Mouse (Mus musculus): Measurements from ENCODE around the gene Prorsd1. TPM values are rescaled to one million over a fixed set of nuclear protein-coding genes. Genes with fewer than 3 reads are reported as not detected.
"Not testable (repeated sequence)": the region's sequence is repeated elsewhere in the genome, so short reads cannot be mapped to it uniquely, and the experiment has no call there.

The Prorsd1 gene
- 15.5 and 17.4 TPM in 2 replicates for polyA plus RNA-seq (2015; fragmentation: Nextera tagmentation; extraction: Ambion mirVana)

DNA sequence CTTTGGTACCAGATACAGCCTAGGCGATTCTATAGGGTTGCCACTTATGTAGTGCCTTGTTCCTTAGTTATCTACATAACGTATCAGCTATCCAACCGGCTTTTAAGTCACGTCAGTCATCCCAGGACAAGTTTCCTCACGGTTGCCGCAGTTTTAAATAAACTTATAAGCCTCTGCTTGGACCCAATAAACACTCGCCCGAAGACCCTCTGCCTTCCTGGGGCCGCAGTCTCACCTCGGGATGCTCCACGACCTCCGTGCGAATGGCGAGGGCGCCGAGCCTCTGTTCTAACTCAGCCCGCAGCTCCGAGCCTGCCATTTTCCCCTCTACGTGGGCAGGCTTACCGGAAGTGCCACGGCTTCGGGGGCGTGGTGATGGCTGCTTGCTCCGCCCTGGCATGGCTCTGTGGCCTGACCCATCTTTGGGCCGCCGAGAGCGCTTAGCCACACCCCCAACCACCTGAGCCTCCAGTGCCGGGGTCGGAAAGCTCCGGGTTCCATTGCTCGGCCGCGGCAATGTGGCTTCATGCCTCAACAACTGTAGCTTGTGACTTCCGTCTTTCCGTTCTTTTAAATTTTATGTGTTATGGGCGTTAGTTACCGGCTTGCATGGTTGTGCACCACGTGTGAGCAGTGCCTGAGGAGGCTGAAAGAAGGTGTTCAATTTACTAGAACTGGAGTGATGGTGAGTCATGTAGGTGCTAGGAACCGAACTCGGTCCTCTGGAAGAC lies at the start of gene Prorsd1:
TSS of gene Prorsd1 (minus strand) at position 352 of the 731 bp plus-strand sequence.
- H3K9ac ChIP-seq = peak within 1 kb of the TSS; percentile 83
- peak within 1 kb of the TSS; percentile 85 for H3K4me3 ChIP-seq (replicated peaks)
- peak within 1 kb of the TSS; percentile 87 for H3K27ac ChIP-seq (replicated peaks)
- H3K4me2 ChIP-seq = peak within 1 kb of the TSS; percentile 77
- 1% methylated on average over 40 of the region's 40 CpGs for WGBS (ENCODE audit: insufficient replicate concordance)
- H3K4me1 ChIP-seq (replicated peaks) = peaks cover 15% of the 10 kb centered on the region
- no peaks in the 10 kb centered on the region for H3K9me3 ChIP-seq (replicated peaks)
- H3K27me3 ChIP-seq = no peaks in the 10 kb centered on the region
- peaks cover 20% of the 10 kb centered on the region for H3K36me3 ChIP-seq (replicated peaks)
- ATAC-seq (ENCODE audit: insufficient read depth) = peak; percentile 100

DNA sequence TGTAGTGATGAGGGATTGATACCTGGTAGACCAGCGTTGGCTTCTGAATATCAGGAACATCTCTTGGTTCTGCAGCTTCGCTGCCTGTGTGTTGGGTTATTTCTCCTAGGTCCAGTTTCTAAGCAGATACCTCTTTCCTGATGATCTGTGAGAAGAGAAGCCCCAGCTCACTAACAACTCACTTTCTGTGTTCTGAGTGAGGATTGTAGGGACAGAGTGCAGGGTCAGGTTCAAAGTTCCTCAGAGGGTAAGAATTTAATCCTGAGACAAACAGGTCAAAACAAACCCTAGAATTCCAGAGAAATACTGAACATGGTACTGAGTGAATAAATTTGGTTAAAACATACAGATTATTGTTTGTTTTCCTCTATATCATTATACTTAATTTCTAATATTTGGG lies 48.6 kb upstream of the Prorsd1 start:
- Histone ChIP-seq H3K4me1 (replicated peaks) (no peaks in the 10 kb centered on the region), H3K4me2 (no peak overlapping the region), H3K4me3 (replicated peaks) (no peak overlapping the region), H3K9ac (no peak overlapping the region), H3K27ac (replicated peaks) (no peak overlapping the region), H3K36me3 (replicated peaks) (no peaks in the 10 kb centered on the region), H3K27me3 (no peaks in the 10 kb centered on the region), H3K9me3 (replicated peaks) (no peaks in the 10 kb centered on the region)
- ATAC-seq (ENCODE audit: insufficient read depth) = no peak
- WGBS (ENCODE audit: insufficient replicate concordance) = 68% methylated on average over 2 of the region's 2 CpGs

DNA sequence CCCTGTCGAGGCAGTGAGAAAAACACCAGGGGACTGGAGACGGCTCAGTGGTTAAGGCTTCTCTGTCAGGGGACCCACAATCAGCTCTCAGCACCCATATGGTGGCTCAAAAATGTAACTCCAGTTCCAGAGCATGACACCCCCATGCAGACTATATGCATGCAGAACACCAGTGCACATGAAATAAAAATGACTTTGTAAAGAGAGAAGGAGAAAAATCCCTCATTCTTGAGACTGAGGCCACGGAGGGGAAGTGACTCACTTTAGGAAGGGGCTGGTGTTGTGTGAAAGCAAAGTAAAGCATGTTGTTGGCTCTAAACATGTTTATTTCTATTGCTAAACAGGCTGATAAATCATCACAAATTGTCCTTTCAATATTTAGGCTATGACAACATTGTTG lies 46.2 kb upstream of the Prorsd1 start:
- no peak for ATAC-seq (ENCODE audit: insufficient read depth)
- Histone ChIP-seq H3K4me1 (replicated peaks) (no peaks in the 10 kb centered on the region), H3K4me2 (no peak overlapping the region), H3K9me3 (replicated peaks) (no peaks in the 10 kb centered on the region), H3K9ac (no peak overlapping the region), H3K27ac (replicated peaks) (no peak overlapping the region), H3K36me3 (replicated peaks) (no peaks in the 10 kb centered on the region), H3K27me3 (no peaks in the 10 kb centered on the region), H3K4me3 (replicated peaks) (no peak overlapping the region)
- 75% methylated on average over 3 of the region's 3 CpGs for WGBS (ENCODE audit: insufficient replicate concordance)

DNA sequence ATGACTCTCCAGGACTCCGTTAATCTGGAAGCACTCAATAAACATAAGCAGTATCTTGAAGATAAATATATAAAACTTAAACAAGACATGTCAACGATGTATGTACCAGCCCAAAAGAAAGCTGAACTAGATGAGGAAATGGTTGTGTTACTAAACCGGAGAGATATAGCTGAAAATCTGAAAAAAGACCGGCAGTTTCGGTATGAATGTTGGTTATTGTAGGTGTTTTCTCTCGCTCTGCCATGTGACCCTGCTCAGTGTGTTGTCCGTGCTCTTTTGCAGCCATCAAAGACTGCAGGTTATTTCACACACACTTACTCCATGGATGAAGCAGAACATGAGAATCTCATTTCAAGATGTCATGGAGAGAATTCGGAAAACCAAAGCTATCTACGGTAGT lies 45.6 kb upstream of the Prorsd1 start:
- Histone ChIP-seq H3K4me2 (no peak overlapping the region), H3K27me3 (no peaks in the 10 kb centered on the region), H3K9me3 (replicated peaks) (no peaks in the 10 kb centered on the region), H3K9ac (no peak overlapping the region), H3K36me3 (replicated peaks) (no peaks in the 10 kb centered on the region), H3K27ac (replicated peaks) (no peak overlapping the region), H3K4me1 (replicated peaks) (no peaks in the 10 kb centered on the region), H3K4me3 (replicated peaks) (no peak overlapping the region)
- WGBS (ENCODE audit: insufficient replicate concordance) = 76% methylated on average over 9 of the region's 9 CpGs
- no peak for ATAC-seq (ENCODE audit: insufficient read depth)

DNA sequence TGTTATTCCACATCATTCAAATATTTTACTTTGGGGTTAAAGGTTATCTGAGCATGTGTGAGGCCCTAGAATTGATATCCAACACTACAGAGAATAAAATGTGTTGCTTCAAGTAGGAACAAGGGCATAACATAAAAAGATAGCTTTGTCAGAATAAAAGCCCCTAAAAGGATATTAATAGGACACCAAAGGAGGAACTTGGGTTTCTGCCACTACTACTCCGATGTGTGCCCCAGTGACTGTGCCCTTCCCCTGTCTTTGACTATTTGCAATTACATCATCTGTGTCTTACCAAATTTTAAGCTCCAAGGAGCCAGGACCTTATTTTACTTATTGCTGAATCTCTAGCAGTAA lies 34.6 kb upstream of the Prorsd1 start:
- Histone ChIP-seq H3K4me2 (no peak overlapping the region), H3K27me3 (no peaks in the 10 kb centered on the region), H3K27ac (replicated peaks) (no peak overlapping the region), H3K9me3 (replicated peaks) (no peaks in the 10 kb centered on the region), H3K36me3 (replicated peaks) (peaks cover 24% of the 10 kb centered on the region), H3K4me3 (replicated peaks) (no peak overlapping the region; the same call in 1 of the 2 replicates), H3K9ac (no peak overlapping the region), H3K4me1 (replicated peaks) (peaks cover 20% of the 10 kb centered on the region)
- WGBS (ENCODE audit: insufficient replicate concordance) = 23% methylated on average over 1 of the region's 1 CpGs
- ATAC-seq (ENCODE audit: insufficient read depth) = no peak

DNA sequence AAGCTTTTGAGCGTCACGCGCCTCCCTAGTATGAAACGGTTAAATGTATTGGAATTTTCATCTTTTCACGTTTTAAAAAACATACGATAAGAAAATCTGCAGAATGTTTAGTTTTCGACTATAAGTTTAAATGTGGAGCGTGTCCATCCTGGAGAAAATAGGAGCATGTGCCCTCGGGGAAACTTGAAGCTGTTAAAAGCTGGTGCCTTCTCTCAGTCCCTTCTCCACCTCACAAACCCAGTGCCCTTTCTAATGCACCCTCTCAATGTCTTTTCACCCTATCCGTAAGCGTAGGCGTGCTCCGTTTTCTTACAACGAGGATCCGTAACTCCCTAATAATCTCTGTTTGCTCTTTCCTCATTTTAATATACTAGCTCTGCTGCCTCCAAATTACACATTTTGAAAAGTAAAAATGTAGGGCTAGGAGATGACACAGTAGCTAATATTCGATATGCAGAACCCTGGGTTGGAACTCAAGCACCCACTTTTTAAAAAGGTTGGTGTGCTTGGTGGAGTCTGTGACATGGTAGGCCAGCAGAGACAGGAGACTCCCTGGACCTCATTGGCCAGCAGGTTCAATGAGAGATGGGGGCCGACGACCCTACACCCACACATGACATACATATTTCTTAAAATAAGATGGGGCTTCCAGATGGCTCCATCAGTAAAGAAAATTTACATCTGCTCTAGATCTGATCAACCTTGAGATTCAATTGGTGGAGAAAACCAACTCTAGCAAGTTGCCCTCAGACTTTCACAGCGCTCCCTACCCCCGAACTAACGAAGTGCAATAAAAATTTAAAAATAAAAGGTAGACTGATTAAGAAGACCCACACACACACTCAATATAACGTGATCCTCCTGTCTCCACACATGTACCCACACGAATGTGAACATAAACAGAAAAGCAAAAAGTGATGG lies 33.9 kb upstream of the Prorsd1 start:
- ATAC-seq (ENCODE audit: insufficient read depth) = no peak

DNA sequence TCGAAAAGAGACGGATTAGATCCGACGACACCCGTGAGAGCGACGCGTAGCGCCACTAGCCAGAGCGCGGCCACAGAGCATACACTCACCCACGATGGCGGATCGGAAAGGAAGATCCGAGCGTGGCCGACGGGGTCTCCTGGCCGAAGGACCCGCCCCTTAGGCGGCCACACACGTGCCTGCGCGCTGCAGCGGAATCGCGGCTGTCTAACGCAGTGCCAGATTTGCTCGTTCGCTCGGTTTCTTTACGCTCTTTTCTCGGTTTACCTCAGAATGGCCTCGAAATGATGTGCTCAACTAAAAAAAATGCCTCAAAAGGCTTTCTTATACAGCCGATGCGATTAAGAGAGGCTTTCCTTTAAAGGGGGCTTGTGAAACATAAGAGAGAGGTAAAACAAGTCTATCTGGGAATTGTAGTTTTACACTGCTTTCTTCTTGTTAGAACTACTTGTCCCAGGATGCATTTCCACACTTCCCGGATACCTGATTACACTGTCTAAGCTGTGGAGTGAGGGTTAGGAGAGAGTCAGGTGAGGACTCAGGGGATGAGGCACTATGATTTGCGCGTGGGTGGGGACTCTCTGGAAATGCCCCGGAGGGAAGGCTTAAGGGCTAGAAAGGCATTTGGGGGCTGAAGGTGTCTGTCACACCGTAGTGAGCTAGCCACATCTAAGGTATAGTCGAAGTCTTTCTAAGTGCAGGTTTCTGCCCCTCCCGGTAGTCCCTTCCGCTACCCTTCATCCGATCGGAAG lies 33.1 kb upstream of the Prorsd1 start, which contains the start of the genes Clhc1 and Rps27a:
TSS of gene Clhc1 (plus strand) at position 199 of the 752 bp plus-strand sequence.
TSS of gene Rps27a (minus strand) at position 358 of the 752 bp plus-strand sequence.
- Histone ChIP-seq H3K27me3 (no peaks in the 10 kb centered on the region), H3K4me1 (replicated peaks) (peaks cover 20% of the 10 kb centered on the region), H3K4me3 (replicated peaks) (peak within 1 kb of the TSS; percentile 84), H3K9ac (peak within 1 kb of the TSS; percentile 81), H3K9me3 (replicated peaks) (no peaks in the 10 kb centered on the region), H3K4me2 (peak within 1 kb of the TSS; percentile 78), H3K27ac (replicated peaks) (peak within 1 kb of the TSS; percentile 88), H3K36me3 (replicated peaks) (peaks cover 37% of the 10 kb centered on the region)
- peak; percentile 97 for ATAC-seq (ENCODE audit: insufficient read depth)
- WGBS (ENCODE audit: insufficient replicate concordance) = under 1% methylated on average over 46 of the region's 46 CpGs

More for the DNA sequence above, 33.9 kb upstream of the Prorsd1 start:
- Histone ChIP-seq H3K36me3 (replicated peaks) (peaks cover 31% of the 10 kb centered on the region), H3K9me3 (replicated peaks) (no peaks in the 10 kb centered on the region), H3K9ac (peak overlapping the region; percentile 81), H3K4me1 (replicated peaks) (peaks cover 20% of the 10 kb centered on the region), H3K4me3 (replicated peaks) (peak overlapping the region; percentile 84), H3K4me2 (peak overlapping the region; percentile 78), H3K27me3 (no peaks in the 10 kb centered on the region), H3K27ac (replicated peaks) (peak overlapping the region; percentile 88)
- WGBS (ENCODE audit: insufficient replicate concordance) = 16% methylated on average over 23 of the region's 23 CpGs

DNA sequence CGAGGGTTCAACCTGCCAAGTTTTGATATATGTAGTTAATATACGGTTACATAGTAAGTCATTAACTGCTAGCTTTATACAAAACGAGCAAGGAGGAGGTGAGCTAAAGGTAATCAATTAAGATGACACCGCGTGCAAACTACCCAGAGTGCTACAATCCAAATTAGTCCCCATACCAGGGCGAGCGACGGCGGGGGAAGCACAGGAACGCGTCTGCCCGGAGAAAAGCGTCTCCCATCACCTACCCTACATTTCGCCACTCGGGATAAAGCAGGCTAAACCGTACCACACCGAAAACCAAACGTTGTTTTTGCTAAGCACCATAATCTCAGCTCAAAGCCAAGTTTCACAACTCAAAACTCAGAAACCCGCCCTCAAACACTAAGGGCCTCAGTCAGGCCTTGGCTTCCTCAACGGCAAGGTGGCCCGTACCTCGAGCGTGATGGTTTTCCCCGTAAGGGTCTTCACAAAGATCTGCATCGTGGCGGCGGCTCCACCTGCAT lies 32.5 kb upstream of the Prorsd1 start:
- Histone ChIP-seq H3K36me3 (replicated peaks) (peaks cover 42% of the 10 kb centered on the region), H3K9ac (peak overlapping the region; percentile 81), H3K27ac (replicated peaks) (peak overlapping the region; percentile 88), H3K9me3 (replicated peaks) (no peaks in the 10 kb centered on the region), H3K4me2 (peak overlapping the region; percentile 78), H3K4me1 (replicated peaks) (peaks cover 20% of the 10 kb centered on the region), H3K27me3 (no peaks in the 10 kb centered on the region), H3K4me3 (replicated peaks) (peak overlapping the region; percentile 84)
- under 1% methylated on average over 27 of the region's 27 CpGs for WGBS (ENCODE audit: insufficient replicate concordance)
- peak; percentile 3; the same call in 1 of the 2 replicates for ATAC-seq (ENCODE audit: insufficient read depth)

DNA sequence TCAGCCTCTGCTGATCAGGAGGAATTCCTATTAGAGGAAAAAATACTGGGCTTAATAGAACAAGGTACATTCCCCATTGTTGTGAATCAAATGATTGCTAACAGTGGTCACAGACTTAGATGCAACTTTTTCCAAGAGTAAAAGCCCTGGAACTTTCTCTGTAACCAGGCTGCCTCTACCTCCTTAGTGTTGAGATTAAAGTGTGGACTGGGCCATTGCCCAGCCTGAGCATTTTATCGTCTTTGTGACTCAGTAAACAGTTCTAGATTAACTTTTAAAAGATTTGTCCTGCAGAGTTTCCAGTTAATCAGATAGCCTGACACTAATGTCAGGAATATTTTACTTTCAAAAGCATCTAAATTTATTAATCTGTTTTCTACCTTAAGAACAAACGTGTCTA lies 31.9 kb upstream of the Prorsd1 start:
- peak overlapping the region; percentile 88 for H3K27ac ChIP-seq (replicated peaks)

DNA sequence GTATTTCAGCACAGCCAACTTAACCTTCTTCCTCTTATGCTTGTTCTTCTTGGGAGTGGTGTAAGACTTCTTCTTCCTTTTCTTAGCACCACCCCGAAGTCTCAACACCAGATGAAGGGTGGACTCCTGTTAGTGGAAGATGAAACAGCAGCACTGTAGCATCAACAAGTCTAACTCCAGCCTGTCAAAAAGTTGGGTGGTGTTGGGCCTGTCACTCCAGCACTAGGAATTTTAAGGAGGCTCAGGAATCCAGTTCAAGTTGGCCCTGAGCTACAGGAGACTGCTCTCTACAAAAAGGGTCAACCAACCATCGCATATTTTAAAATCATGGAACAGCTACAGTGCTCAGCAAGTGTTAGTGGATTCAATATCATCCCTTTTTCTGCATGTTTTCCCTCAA lies 31.5 kb upstream of the Prorsd1 start:
- Histone ChIP-seq H3K4me3 (replicated peaks) (peak overlapping the region; percentile 84), H3K9ac (peak overlapping the region; percentile 81)
- WGBS (ENCODE audit: insufficient replicate concordance) = 55% methylated on average over 2 of the region's 2 CpGs

More for the DNA sequence above, 31.9 kb upstream of the Prorsd1 start:
- H3K27me3 ChIP-seq = no peaks in the 10 kb centered on the region
- WGBS (ENCODE audit: insufficient replicate concordance) = 4% methylated on average over 2 of the region's 2 CpGs
- peaks cover 45% of the 10 kb centered on the region for H3K36me3 ChIP-seq (replicated peaks)
- H3K4me2 ChIP-seq = peak overlapping the region; percentile 78
- no peaks in the 10 kb centered on the region for H3K9me3 ChIP-seq (replicated peaks)
- no peak for ATAC-seq (ENCODE audit: insufficient read depth)
- peak overlapping the region; percentile 81 for H3K9ac ChIP-seq
- H3K4me1 ChIP-seq (replicated peaks) = peaks cover 20% of the 10 kb centered on the region
- H3K4me3 ChIP-seq (replicated peaks) = peak overlapping the region; percentile 84

More for the DNA sequence above, 31.5 kb upstream of the Prorsd1 start:
- H3K4me2 ChIP-seq = peak overlapping the region; percentile 78
- H3K36me3 ChIP-seq (replicated peaks) = peaks cover 49% of the 10 kb centered on the region
- H3K9me3 ChIP-seq (replicated peaks); ATAC-seq (ENCODE audit: insufficient read depth); H3K27me3 ChIP-seq: not testable (repeated sequence)
- peaks cover 20% of the 10 kb centered on the region for H3K4me1 ChIP-seq (replicated peaks)
- H3K27ac ChIP-seq (replicated peaks) = peak overlapping the region; percentile 88
